Mouse (Mus musculus): ENCODE data around the gene Psat1.

Gene Psat1

DNA sequence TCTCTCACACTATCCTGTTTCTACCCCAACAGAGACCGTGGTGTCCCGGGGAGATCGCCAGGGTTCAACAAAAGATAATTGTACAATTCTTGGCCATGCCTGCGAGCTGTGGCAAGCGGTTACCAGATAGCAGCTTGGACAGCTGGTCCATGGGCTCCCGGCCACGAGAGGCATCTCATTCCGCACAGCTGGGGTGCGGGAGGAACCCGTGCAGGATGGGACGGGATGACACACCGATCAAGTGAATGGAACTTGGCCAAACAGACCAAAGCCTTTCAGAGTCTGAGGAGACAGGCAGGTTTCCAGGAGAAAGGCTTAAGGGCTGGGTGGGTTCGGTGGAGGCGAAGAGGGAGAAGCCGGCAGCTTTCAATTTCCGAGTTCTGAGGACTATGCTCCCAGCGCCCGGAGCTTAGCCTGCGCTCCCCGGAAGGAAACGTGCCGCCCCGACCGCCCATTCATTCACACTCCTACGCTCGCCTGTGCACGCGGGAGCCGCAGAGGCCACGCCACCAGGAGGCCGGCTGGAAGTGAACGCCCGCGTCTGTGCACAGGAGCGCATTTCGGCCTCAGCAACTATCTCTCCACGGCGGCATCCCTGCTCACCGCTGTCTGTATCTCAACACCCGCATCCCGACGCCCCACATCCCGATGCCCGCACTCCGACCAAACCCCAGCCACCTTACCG is 22.8 kb downstream of the Psat1 start:
- peak; percentile 68 for DNase-seq (ENCODE audit: low spot score)

DNA sequence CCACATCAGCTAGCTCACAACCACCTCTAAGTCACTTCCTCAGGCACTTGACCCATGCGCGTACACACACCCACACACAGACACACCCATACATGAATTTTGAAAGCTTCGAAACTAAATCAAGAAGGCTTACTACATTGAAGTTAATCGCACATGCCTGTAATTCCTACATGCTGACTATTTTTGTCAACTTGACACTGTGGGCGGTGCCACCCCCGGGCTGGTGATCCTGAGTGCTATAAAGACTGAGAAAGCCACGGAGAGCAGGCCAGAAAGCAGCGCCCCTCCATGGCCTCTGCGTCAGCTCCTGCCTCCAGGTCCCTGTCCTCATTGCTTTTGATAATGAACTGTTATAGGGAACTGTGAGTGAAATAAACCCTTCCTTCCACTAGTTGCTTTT is 23.7 kb downstream of the Psat1 start:
- DNase-seq (ENCODE audit: low spot score), result peak; percentile 41

DNA sequence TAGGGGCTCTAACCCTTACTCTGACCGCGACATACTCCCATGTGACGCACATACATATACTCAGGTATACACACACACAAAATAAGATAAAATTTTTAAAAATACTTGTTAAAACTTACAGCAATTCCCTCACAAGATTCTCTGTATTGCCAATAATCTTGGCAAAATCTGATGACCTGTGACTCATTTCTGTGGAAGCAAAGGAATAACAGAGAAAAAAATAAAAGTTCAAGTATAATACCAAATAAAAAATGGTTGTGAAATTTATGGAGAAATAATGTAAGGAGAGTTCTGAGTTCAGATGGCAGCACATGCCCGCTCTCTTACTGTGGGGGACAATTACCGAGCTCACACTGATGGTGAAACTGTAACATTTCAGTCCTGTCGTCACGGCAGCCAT is 27.8 kb downstream of the Psat1 start:
- DNase-seq (ENCODE audit: low spot score), result no peak

DNA sequence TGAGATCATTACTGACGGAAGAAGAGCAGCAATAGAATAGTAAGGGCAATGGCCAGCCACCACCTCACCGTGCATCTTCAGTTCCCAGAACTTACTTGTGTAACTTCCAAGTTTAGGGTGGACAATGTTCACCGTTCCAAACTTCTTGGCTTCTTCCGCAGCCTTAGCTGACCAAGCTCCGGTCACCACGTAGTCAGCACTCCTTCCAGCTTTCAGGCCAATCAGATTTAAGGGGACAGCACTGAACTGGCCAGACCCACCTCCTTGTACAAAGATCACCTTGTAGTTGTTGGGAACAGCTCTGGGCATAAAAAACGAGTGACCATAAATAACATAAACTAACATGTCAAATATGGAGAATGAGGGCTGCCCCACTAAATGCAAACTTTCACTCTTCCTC is 29.0 kb downstream of the Psat1 start:
- no peak for DNase-seq (ENCODE audit: low spot score)

DNA sequence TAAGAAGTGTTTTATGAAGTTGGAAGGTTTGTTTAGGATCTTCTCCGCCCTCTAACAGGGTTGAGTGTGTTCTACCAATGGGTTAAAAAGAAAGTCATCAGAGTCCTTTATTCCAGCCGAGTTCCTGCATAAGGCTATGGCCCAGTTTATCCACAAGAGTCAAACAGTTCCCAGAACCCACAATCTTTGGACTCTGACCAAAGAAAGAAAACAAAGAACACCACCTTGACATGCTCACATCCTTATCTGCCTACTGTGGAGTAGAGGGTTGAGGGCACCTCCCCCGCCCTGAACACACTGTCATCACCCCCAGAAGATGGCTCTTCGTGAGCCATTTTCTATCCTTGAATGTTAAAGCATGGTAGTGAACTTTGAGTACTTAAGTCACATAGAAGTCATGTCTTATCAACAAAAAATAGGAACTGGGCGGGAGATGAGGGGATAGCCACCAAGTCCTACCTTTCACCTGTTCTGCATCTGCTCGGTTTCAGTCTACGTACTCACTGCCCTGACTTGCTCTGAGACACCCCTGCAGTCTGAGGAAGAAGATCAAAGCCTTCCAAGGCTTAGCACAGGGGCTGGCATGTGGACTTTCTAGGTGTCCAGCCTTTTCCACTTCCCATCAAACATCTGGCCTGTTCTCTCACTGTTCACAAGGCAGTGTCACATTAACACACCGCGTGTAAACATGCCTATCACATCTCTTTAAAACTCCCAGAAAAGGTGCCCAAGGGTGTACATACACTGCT is 33.7 kb downstream of the Psat1 start:
- no peak for DNase-seq (ENCODE audit: low spot score)

DNA sequence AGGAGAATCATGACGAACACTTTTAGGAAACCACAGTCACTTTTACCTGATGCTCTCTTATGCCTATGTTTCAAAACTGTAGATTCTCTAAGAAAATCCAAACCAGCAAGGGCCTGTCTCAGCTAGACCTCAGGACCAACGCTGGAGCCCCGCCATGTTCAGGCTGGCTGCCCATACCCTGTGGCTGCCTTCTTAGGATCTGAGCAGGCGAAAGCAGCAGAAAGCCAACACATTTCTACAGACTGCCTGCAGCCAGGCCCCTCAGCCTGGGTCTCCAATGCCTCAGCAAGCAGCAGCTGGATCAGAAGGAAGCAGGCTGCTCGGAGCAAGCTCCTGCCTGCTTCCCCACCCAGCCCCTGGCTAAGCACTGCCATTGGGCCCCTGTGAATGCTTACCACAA is 35.7 kb downstream of the Psat1 start:
- DNase-seq (ENCODE audit: low spot score), result no peak

DNA sequence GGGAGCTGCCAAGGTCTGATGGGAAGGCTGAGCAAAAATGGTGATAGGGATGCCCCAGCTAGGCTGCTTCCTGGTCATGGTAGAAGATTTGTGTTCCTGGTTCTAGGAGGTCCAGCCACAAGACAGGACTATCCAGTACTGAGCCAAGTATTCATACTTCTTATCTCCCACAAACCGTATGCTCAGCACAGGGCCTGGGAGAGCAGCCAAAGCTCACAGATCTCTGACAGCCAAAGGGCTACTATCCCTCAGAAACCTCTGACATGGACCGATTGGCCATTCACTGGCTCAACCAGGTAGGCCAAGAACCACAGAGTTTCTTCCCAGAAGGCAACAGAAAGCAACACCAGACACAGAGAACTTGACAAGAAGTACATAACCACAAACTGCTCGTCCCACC is 36.1 kb downstream of the Psat1 start:
- DNase-seq (ENCODE audit: low spot score), result no peak

DNA sequence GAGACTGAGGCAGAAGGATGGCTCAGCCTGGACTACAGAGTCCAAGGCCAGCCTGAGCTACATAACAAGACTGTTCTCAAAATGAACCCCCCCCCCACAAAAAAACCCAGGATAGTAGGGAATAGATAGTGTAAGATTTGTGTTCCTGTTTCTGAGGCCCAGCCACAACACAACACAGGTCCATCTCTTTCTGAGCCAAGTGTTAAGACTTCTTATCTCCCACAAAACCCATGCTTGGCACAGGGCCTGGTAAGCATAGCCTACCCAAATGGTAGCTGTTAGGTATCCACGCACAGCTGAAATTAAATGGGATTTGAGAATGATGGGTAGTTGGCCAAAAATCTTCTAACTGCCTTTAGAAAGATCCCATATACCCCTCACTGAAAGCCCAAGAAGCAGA is 36.6 kb downstream of the Psat1 start:
- no peak for DNase-seq (ENCODE audit: low spot score)

DNA sequence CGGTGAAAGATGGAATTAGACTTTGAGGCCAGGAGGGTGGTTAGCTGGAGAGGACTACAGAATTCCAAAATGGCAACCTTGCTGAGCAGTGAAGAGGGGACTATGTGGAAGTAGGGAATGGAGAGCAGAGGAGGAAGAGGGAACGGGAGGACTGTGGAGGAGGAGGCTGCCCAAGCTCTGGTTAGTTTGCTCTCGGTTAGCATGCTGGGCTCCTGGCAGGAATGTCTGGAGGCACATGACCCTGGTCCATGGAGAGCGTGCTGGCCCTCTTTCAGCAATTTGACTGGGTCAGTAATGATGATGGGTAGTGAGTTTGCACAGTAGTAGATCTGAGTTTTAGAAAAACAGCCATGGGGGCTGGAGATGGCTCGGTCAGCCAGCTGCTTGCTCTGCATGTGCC is 39.1 kb downstream of the Psat1 start:
- no peak for DNase-seq (ENCODE audit: low spot score)

DNA sequence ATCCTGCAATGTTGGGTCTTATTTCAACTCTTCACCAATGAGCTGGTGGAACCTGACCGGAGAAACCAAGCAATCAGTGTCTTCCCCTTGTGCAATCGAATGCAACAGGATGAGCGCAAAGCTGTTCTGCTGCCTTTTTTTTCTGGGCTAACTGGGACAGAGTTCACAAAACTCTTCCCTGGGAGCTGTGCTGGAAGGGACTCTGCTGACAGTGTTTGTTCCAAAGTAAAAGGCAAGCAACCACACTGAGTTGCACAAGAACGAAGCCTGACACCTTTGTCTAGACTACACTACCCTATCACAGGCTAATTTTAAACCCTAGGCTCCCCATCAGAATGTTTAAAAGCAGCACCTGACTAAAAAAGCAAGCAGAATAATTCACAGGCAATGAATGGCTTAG is 42.4 kb downstream of the Psat1 start:
- DNase-seq (ENCODE audit: low spot score), result no peak

DNA sequence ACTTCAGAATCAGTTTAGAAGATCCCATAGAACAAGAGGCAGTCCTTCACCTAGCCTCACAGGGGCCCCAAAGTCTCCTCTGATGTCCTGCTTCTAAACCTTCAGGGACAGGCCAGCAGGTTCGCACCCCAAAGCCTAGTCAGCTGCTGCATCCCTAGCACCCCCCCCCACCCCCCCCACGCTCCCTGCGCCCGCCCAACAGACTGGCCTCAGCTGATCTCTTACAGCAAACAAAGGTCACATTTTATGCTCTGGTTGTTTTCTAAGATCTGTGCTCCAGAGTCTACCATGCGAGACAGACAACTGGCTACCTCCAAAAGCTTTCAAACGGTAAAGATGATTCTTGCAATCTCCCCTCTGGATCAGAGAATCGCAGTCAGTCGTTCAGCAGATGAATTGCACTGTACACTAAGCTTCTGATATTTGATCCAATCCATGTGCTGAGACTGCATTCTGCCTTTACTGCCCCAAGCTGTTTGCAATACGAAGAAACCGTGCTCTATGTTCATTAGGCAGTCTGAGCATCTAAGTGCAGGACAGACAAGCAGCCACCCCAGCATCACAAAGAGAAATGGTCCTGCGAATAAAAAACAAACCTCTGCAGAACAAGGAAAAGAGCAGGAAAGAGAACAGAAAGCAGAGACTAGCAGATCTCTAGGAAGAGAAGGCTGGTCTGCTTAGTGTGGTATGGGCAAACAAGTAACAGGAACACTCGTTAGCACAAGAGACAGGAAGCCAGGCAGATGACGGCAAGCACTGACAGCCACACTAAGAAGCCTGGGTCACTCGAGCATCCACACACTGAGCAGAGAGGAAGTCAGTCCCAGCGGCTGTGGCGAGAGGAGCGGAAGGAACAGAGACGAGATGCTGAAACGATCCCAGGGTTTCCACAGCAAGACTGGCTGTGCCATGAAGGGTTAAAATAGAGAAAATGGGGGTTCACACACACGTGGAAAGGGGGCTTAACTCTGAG is 43.3 kb downstream of the Psat1 start:
- DNase-seq (ENCODE audit: low spot score), result peak; percentile 14

DNA sequence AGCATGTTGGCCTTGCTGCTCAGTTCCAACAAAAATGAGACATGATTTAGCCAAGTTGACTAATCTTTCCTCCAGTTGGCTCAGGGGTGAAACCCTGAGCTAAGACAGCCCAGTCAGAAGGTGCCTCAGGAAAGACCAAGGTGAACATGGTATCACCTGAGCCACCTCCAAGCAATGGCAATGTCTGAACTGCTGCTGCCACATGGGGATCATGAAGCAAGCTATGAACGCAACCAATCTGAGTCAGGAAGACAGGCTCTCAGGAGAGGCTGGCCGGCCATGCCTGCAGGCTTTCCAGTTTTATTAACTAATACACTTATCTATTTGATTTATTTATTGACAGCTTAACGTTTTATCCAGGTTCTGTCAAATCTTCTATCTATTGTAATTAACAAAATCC is 51.5 kb downstream of the Psat1 start:
- DNase-seq (ENCODE audit: low spot score), result no peak

DNA sequence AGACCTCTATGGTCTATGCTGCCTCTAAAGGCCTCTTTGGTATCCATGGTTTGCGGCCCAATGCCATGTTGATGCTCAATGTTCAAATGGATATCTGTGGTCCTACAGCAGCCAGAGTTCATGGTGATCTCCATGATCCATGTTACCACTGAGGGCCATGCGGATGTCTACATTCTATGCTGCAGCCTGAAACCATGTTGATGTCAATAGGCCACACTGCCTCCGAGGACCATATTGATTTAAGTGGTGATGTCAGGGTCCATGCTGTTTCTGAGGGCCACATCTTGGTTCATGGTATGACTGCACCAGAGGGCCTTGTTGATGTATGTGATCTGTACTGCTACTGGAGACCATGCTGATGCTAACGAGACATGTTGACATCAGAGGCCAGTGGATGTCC is 55.0 kb downstream of the Psat1 start:
- no peak for DNase-seq (ENCODE audit: low spot score)

DNA sequence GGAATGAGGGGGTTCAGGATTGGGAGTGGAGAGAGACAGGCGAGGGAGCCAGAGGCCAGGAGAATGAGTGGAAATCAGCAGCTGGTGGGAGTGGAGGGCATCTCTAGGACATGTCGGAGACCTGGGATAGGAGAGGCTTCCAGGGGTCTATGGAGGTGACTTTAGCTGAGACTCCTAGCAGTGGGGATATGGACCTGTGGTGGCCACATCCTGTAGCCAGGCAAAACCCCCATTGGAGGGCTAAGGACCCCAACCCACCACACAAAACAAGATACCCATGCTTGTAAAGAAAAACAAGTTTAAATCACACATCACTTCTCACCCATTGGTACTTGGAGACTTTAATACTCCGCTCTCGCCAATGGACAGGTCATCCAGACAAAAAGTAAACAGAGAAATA is 58.7 kb downstream of the Psat1 start:
- DNase-seq (ENCODE audit: low spot score), result no peak

DNA sequence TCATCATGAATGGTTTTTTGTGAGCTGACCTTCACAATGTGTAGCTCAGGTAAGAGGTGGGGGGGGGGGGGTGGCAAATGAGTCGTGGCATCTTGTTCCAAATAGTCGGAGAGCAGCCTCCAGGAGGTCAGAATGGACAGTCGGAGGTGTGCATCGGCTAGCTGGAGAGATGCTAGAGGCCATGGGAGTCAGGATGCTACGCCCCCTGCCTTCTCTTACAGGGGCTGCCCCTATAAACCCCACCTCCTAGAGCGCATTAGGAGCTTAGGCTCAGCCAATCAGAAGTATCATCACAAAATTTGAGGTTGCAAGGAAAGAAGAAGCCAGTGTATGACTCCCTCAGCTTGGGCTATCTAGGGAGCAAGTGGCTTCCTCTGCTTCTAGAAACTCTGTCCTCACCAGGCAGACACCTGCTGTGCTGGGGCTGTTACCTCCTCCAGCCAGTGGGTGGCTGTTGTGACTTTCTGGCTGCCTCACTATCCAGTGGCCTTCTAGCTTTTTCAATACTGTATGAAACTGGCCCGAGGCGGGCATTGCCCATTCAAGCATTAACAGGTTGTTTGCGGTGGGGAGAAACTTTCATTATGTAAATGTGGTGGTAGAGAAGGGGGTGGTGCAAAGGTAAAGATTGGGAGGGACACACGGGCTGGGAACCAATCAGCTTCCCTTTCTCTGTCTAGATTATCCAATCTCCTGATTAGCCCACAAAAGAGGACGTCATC is 64.3 kb downstream of the Psat1 start:
- no peak for DNase-seq (ENCODE audit: low spot score)

DNA sequence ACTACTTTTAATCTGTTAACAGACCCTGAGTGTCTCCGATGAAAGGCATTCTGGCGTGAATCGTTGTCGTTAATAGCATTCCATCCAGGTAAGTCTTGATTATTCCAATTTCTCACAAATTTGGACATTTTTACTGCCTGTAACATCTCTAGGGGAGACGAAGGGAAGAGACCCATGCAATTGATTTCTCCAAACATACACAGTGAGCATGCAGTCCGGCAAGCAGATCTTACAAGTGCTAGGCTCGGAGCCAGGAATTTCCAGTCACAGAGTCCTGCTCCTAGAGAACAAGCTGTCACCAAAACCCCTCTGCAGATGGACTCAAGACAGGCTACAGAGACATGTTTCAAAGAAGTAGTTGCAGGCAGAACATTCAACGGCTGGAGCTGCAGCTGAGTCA is 66.4 kb downstream of the Psat1 start:
- DNase-seq (ENCODE audit: low spot score), result no peak

DNA sequence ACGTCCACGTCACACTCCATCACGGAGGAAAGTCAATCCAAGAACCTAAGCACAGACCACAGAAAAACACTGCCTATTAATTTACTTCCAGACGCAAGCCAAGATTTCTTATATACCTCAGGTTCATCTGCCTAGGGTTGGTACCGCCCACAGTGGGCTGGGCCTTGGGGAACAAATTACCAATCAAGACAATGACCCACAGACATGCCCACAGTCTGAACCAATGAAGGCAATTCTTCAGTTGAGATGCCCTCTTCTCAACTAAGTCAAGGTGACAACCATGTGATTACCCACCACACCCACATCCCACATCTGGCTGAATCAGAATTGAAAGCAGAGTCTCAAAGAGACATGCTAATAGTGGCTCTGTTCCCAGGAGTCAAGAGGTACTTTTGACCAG is 67.9 kb downstream of the Psat1 start:
- no peak for DNase-seq (ENCODE audit: low spot score)

DNA sequence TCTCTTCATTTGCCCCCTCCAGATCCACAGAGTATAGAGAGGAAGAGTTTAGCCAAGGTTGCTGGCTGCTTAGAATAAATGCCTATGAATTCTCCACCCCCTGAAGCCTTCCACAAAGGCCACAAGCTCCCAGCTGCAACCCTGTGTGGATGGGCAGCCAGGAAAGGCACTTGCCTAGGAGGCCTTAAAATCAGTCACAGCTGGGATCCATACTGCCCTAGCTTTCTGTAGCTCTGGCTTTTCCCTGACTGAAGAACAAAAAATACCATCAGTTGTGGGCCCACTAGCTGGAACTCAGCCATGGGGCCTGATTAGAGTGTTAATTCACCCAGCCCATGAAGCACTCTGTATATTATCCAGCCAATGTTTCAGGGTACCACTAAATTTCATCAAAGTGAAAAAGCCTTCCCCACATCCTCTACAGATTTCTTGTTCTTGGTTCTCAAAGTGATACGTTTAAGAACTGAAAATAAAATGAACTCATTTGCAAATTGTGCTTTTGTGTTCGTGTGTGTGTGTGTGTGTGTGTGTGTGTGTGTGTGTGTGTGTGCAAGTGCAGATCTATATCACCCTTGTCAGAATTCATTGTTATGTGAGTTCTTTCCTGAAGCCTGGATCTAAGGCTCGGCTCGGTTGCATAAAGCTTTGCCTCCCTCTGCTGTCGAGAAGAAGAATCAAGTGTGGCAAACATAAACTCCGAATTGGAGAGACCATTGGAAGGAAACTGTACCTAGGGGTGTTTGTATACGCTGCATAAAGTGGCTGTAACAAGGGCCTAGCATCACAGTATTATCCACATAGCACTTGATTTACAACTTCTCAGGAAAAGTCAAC is 78.1 kb downstream of the Psat1 start:
- DNase-seq (ENCODE audit: low spot score), result peak; percentile 73

DNA sequence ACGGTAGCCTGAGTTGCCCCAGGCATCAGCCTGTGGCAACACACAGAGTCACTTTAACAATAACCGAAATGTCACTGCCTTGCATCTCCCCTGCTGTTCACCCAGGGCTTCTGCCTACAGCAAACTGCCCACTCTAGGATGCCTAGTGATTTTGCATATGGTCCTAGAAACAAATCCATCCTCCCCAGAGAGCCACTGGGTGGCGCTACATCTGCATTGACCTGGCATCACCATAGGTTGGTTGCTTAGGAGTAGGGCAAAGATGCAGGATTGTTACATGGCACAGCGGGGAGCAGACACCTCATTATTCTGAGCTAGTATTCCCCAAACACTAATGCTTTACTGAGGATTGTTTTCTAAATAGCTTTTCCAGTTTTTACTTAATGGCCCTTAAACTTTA is 80.3 kb downstream of the Psat1 start:
- peak; percentile 53 for DNase-seq (ENCODE audit: low spot score)

DNA sequence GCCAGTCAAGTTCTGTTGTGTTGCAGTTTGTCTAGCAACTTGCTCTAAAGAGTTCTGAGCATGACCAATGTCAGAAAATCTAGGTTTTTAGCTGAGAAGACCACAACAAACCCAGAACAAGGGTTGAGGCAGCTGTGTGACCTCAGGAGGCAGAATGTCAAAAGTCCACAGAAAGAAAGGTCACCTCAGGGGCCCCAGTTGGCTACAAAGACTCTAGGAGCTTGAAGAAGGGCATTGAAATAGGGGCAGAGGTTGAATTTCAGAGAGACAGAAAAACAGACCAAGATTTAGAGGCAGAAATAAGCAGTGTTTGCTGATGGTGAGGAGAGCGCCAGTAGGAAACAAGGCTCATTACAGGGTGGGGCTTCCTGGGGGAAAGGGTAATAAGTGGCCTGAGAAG is 81.0 kb downstream of the Psat1 start:
- peak; percentile 75 for DNase-seq (ENCODE audit: low spot score)

DNA sequence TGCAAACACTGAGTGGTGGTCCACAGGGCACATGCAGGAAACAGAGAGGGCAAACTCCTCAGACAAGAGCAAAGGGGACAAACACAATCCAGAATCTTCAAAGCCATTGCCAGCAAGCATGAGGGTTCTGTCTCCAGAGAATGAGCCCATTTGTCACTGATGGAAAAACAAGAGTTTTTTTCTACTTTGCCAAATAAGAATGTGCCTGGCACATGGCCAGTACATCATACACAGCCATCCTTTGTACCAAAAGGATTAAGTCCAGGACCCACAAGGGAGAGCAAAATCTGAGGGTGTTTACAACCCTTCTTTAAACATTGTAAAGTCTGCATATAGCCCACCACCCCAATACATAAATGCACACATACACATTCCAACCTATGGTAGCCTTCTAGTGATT is 81.7 kb downstream of the Psat1 start:
- peak; percentile 9 for DNase-seq (ENCODE audit: low spot score)
